Mouse (Mus musculus) small intestine, adult 2 months (tissue): Measurements from ENCODE around the gene Gm43552.

Experiments used
- CTCF ChIP-seq: fragments of 200-500 bp; IDR thresholded peaks from 2 replicates; pipeline ENCODE4 v1.5.1; 2012; ENCODE audit warnings: low read depth, mild to moderate bottlenecking, control low read depth, inconsistent platforms, low read length, moderate library complexity, mixed read lengths; ENCODE audit not compliant: insufficient replicate concordance, insufficient read length; ENCODE audit errors: extremely low read depth
- POLR2A ChIP-seq: fragments of 200-500 bp; IDR thresholded peaks from 2 replicates; pipeline ENCODE4 v1.6.1; 2012; ENCODE audit warnings: low read depth, mild to moderate bottlenecking, control low read depth, inconsistent platforms, low read length, moderate library complexity

- no peak for TF ChIP-seq POLR2A
- TF ChIP-seq CTCF = no peak
These were observed 5.3 kb downstream of the Gm43552 start for GRCm38 (mm10) chr5:65487381-65487780.
